Mouse (Mus musculus) CH12.LX (cell line): ENCODE results near the gene Senp6. TPM values are rescaled to one million over a fixed set of nuclear protein-coding genes. Genes with fewer than 3 reads are reported as not detected.
"Not testable (repeated sequence)": the region's sequence is repeated elsewhere in the genome, so short reads cannot be mapped to it uniquely, and the experiment has no call there.

ENCODE experiments used
- DNase-seq: peaks from one replicate; pipeline ENCODE4 v3.0.0-alpha.2; 2013; ENCODE audit errors: extremely low read depth
- H3K27ac ChIP-seq: 2 replicates; pipeline ENCODE4 v1.5.1; 2012; ENCODE audit warnings: low read depth, mild to moderate bottlenecking, control low read depth, moderate library complexity; ENCODE audit not compliant: insufficient read depth
- H3K27me3 ChIP-seq: replicated peaks from 2 replicates; pipeline ENCODE3; 2012; ENCODE audit warnings: inconsistent platforms
- H3K36me3 ChIP-seq, 2 experiments: replicated peaks in 1 of 2; 2 replicates each; pipeline versions ENCODE3 to v1.6.1; 2012; ENCODE audit warnings: inconsistent platforms in 1 of 2, low read length in 1 of 2, mild to moderate bottlenecking in 1 of 2, mixed read lengths in 1 of 2, moderate library complexity in 1 of 2; ENCODE audit not compliant: control insufficient read depth in 1 of 2, insufficient read depth in 1 of 2
- H3K4me1 ChIP-seq, 2 experiments: 2 replicates each; pipeline ENCODE4 v1.6.1; 2012; ENCODE audit warnings: inconsistent platforms in 1 of 2, moderate library complexity in 1 of 2; ENCODE audit not compliant: insufficient read depth in 2 of 2, control insufficient read depth in 1 of 2
- H3K4me2 ChIP-seq: 2 replicates; pipeline ENCODE4 v1.6.1; 2012; ENCODE audit warnings: low read depth, mild to moderate bottlenecking, control low read depth; ENCODE audit not compliant: poor library complexity, insufficient read depth, severe bottlenecking
- H3K4me3 ChIP-seq, 3 experiments: fragments of 150-350 bp in 1 of 3; sonication (generic) in 1 of 3; replicated peaks in 1 of 3; 2 replicates each; pipeline versions ENCODE3 to v1.5.1; 2011 to 2012; ENCODE audit warnings: low read depth in 2 of 3, low read length in 2 of 3, mild to moderate bottlenecking in 2 of 3, moderate library complexity in 2 of 3, control low read depth in 1 of 3, improper control_type of control experiment in 1 of 3, inconsistent platforms in 1 of 3, mixed read lengths in 1 of 3; ENCODE audit not compliant: poor library complexity in 1 of 3
- H3K79me2 ChIP-seq: replicated peaks from 2 replicates; pipeline ENCODE4 v1.6.1; 2012; ENCODE audit warnings: mild to moderate bottlenecking, moderate library complexity; ENCODE audit not compliant: control insufficient read depth, poor library complexity, insufficient read depth, severe bottlenecking; ENCODE audit errors: extremely low read depth
- H3K9ac ChIP-seq: 2 replicates; pipeline ENCODE4 v1.6.1; 2012; ENCODE audit warnings: low read depth, mild to moderate bottlenecking, control low read depth, moderate library complexity; ENCODE audit not compliant: insufficient read depth
- H3K9me3 ChIP-seq: replicated peaks from 2 replicates; pipeline ENCODE3; 2012; ENCODE audit warnings: low read length, inconsistent platforms, mixed read lengths
- BHLHE40 ChIP-seq: IDR thresholded peaks from 2 replicates; pipeline ENCODE4 v1.6.1; 2011; ENCODE audit warnings: mild to moderate bottlenecking, low read depth, low read length, improper control_type of control experiment
- CHD1 ChIP-seq: IDR thresholded peaks from 2 replicates; pipeline ENCODE4 v1.6.1; 2012; ENCODE audit warnings: low read depth, low read length, improper control_type of control experiment, inconsistent platforms
- CHD2 ChIP-seq: IDR thresholded peaks from 2 replicates; pipeline ENCODE4 v1.6.1; 2011; ENCODE audit warnings: low read length, improper control_type of control experiment
- CTCF ChIP-seq, 2 experiments: IDR thresholded peaks in 1 of 2; conservative IDR thresholded peaks in 1 of 2; 2 replicates each; pipeline ENCODE4 v1.5.1; 2011 to 2012; ENCODE audit warnings: low read depth in 2 of 2, low read length in 2 of 2, improper control_type of control experiment in 1 of 2, inconsistent platforms in 1 of 2, mild to moderate bottlenecking in 1 of 2, moderate library complexity in 1 of 2
- ELF1 ChIP-seq: IDR thresholded peaks from 2 replicates; pipeline ENCODE4 v1.6.1; 2014; ENCODE audit warnings: low read depth, mild to moderate bottlenecking, inconsistent platforms, low read length, improper control_type of control experiment
- GABPA ChIP-seq: IDR thresholded peaks from 2 replicates; pipeline ENCODE4 v1.6.1; 2012; ENCODE audit warnings: low read depth, low read length, improper control_type of control experiment, inconsistent platforms; ENCODE audit not compliant: insufficient replicate concordance
- JUN ChIP-seq: IDR thresholded peaks from 2 replicates; pipeline ENCODE4 v1.6.1; 2011; ENCODE audit warnings: low read depth, mild to moderate bottlenecking, low read length, improper control_type of control experiment, moderate library complexity; ENCODE audit not compliant: insufficient read depth
- KAT2A ChIP-seq: IDR thresholded peaks from 2 replicates; pipeline ENCODE4 v1.6.1; 2012; ENCODE audit warnings: low read length, improper control_type of control experiment, inconsistent platforms; ENCODE audit not compliant: insufficient replicate concordance
- MAFK ChIP-seq: IDR thresholded peaks from 2 replicates; pipeline ENCODE4 v1.6.1; 2011; ENCODE audit warnings: low read length, improper control_type of control experiment; ENCODE audit not compliant: insufficient replicate concordance
- MEF2A ChIP-seq: IDR thresholded peaks from 2 replicates; pipeline ENCODE4 v1.6.1; 2014; ENCODE audit warnings: low read depth, mild to moderate bottlenecking, inconsistent platforms, low read length, improper control_type of control experiment, borderline replicate concordance
- NRF1 ChIP-seq: IDR thresholded peaks from 2 replicates; pipeline ENCODE4 v1.6.1; 2014; ENCODE audit warnings: low read depth, mild to moderate bottlenecking, inconsistent platforms, low read length, improper control_type of control experiment, moderate library complexity
- POLR2A ChIP-seq: IDR thresholded peaks from 2 replicates; pipeline ENCODE4 v1.6.1; 2011; ENCODE audit warnings: low read depth, mild to moderate bottlenecking, improper control_type of control experiment, low read length
- POLR2AphosphoS2 ChIP-seq: IDR thresholded peaks from 2 replicates; pipeline ENCODE4 v1.6.1; 2011; ENCODE audit warnings: low read depth, low read length, improper control_type of control experiment
- RAD21 ChIP-seq: IDR thresholded peaks from 2 replicates; pipeline ENCODE4 v1.6.1; 2011; ENCODE audit warnings: low read depth, mild to moderate bottlenecking, low read length, improper control_type of control experiment, moderate library complexity
- TBP ChIP-seq: conservative IDR thresholded peaks from 2 replicates; pipeline ENCODE4 v1.6.1; 2011; ENCODE audit warnings: low read depth, low read length, improper control_type of control experiment
- TCF12 ChIP-seq: IDR thresholded peaks from 2 replicates; pipeline ENCODE4 v1.6.1; 2014; ENCODE audit warnings: low read depth, mild to moderate bottlenecking, inconsistent platforms, low read length, improper control_type of control experiment
- UBTF ChIP-seq: IDR thresholded peaks from 2 replicates; pipeline ENCODE4 v1.6.1; 2012; ENCODE audit warnings: low read depth, mild to moderate bottlenecking, inconsistent platforms, low read length, improper control_type of control experiment, moderate library complexity
- USF1 ChIP-seq: IDR thresholded peaks from 2 replicates; pipeline ENCODE4 v1.6.1; 2014; ENCODE audit warnings: low read depth, mild to moderate bottlenecking, inconsistent platforms, low read length, improper control_type of control experiment
- ZMIZ1 ChIP-seq: IDR thresholded peaks from 2 replicates; pipeline ENCODE4 v1.6.1; 2012; ENCODE audit warnings: low read depth, mild to moderate bottlenecking, inconsistent platforms, low read length, improper control_type of control experiment
- ZNF384 ChIP-seq: IDR thresholded peaks from 2 replicates; pipeline ENCODE4 v1.6.1; 2012; ENCODE audit warnings: low read depth, low read length, improper control_type of control experiment, inconsistent platforms
- dilution Hi-C: fragments of 300-500 bp; cut with MboI; formaldehyde crosslinking; loops from 2 replicates; pipeline ENCODE4 v1.14.3; 2020; ENCODE audit warnings: low sequenced_read_pairs; ENCODE audit not compliant: extremely low pct_unique_long_range_greater_than_20kb, extremely low pct_ligation_motif_present
- in situ Hi-C: fragments of 300-500 bp; cut with MboI; formaldehyde crosslinking; loops from 3 replicates; pipeline ENCODE4 v1.14.3; 2019; ENCODE audit warnings: low sequenced_read_pairs, low pct_ligation_motif_present, low pct_unique_long_range_greater_than_20kb, mixed read lengths
- polyA plus RNA-seq: library from polyadenylated mRNA; unstranded; fragments of >175 nt; gene quantifications from 2 replicates; pipeline ENCODE4 v1.2.1, GENCODE M21; 2012; ENCODE audit warnings: low read depth; ENCODE audit not compliant: insufficient read length
- total RNA-seq, 2 experiments: library from RNA; depleted of rRNA; stranded (reverse); fragments of 300-350 nt in 1 of 2; fragments of >200 nt in 1 of 2; gene quantifications; 2 replicates each; pipeline ENCODE4 v1.2.3; 2012 to 2014

The Senp6 gene
- total and polyA plus RNA-seq, 3 experiments, result 97.5 to 167 (median 113) TPM

DNA sequence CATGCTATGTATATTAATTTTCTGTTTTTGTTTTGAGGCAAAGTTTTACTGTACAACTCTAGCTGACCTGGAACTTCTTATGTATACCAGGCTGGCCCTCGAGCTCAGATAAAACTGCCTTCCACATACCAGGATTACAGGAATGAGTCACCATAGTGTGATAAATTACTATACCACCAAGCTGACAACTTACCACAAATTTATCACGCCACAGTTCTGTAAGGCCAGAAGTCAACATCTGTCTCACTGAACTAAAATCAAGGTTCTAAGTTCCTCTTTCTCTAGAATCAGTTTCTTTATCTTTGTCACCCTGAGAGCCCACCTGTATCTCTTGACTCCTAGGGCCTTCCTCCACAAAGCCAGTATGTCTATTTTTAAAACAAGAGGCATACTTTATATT is 9.0 kb upstream of the Senp6 start (continued):
- TF ChIP-seq TBP (peak; percentile 41; the same call in 1 of the 2 replicates), BHLHE40 (peak; percentile 75), CTCF (conservative IDR thresholded peaks at IDR 0.05 in 1 of 2, IDR thresholded peaks at IDR 0.05 in 1 of 2; ENCODE audit: low read depth in 2 of 2, low read length in 2 of 2) (no peak), RAD21 (no peak; the same call in 1 of the 2 replicates), CHD1 (no peak), ELF1 (no peak), CHD2 (peak; percentile 79), MAFK (no peak), ZMIZ1 (no peak), NRF1 (no peak), TCF12 (peak; percentile 94), POLR2A (no peak), USF1 (no peak), UBTF (no peak), POLR2AphosphoS2 (no peak), KAT2A (no peak), MEF2A (peak; percentile 82), GABPA (no peak), JUN (peak; percentile 95)
- TF ChIP-seq, all 38 proteins: peak for 13

DNA sequence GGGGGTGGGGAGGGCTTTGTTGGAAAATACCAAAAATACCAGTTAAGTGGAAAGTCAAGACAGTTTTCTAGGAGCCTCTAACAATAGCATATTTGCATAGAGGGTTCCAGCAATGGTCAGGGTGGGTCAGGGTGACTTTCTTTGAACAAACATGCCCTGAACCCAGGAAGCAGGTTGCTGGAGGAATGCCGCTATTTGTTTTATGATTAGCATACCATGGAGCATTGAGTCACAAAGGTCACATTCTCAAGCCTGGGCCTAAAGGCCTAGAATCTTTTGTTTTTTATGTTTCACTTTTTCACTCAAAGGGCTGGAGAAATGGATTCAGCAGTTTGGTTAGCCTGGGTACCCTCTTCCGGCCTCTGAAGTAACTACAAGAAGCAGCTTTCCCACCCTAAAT is 1.2 kb upstream of the Senp6 start:
- not testable (repeated sequence) for H3K4me2 ChIP-seq

More for the DNA sequence above, 1.2 kb upstream of the Senp6 start:
- peaks cover 33% of the 10 kb centered on the region for H3K79me2 ChIP-seq
- H3K9ac ChIP-seq, H3K27ac ChIP-seq, DNase-seq, H3K27me3 ChIP-seq, dilution Hi-C loops, H3K36me3 ChIP-seq, H3K9me3 ChIP-seq, H3K4me1 ChIP-seq, in situ Hi-C loops, H3K4me3 ChIP-seq: not testable (repeated sequence)
- TF ChIP-seq ZNF384, result peak; percentile 38; the same call in 1 of the 2 replicates
